Mouse (Mus musculus): ENCODE measurements around the gene Gtf2e1. TPM values are rescaled to one million over a fixed set of nuclear protein-coding genes. Genes with fewer than 3 reads are reported as not detected.

The Gtf2e1 gene
- total RNA-seq, 2 experiments from 2014 or later, result 6.6 to 7.5 TPM

- no peak for DNase-seq
- intact Hi-C loops (cut with DNase I; ENCODE audit: low total_unique reads), result no loop called here
Observed at GRCm38 (mm10) chr16:37552824-37553223, 13.2 kb upstream of the Gtf2e1 start.

GRCm38 (mm10) chr16:37550981-37551380, 11.4 kb upstream of the Gtf2e1 start:
- intact Hi-C loops (cut with DNase I; ENCODE audit: low total_unique reads), result no loop called here
- DNase-seq, result no peak

GRCm38 (mm10) chr16:37550266-37550665, 10.7 kb upstream of the Gtf2e1 start:
- DNase-seq, result no peak
- intact Hi-C loops (cut with DNase I; ENCODE audit: low total_unique reads), result no loop called here

- DNase-seq, result no peak
- intact Hi-C loops (cut with DNase I; ENCODE audit: low total_unique reads), result no loop called here
Observed at GRCm38 (mm10) chr16:37546312-37546711, 6.7 kb upstream of the Gtf2e1 start.

- intact Hi-C loops (cut with DNase I; ENCODE audit: low total_unique reads), result no loop called here
- peak; percentile 5 for DNase-seq
Observed at GRCm38 (mm10) chr16:37540776-37541175, 1.2 kb upstream of the Gtf2e1 start.

GRCm38 (mm10) chr16:37539240-37539610, 364 bp downstream of the Gtf2e1 start:
- DNase-seq, result no peak
- intact Hi-C loops (cut with DNase I; ENCODE audit: low total_unique reads), result no loop called here

GRCm38 (mm10) chr16:37533369-37534068, 6.1 kb downstream of the Gtf2e1 start:
- no peak for DNase-seq
- intact Hi-C loops (cut with DNase I; ENCODE audit: low total_unique reads), result no loop called here

- no peak for DNase-seq
- intact Hi-C loops (cut with DNase I; ENCODE audit: low total_unique reads), result no loop called here
Observed at GRCm38 (mm10) chr16:37532046-37532445, 7.5 kb downstream of the Gtf2e1 start.

GRCm38 (mm10) chr16:37530170-37530569, 9.4 kb downstream of the Gtf2e1 start:
- intact Hi-C loops (cut with DNase I; ENCODE audit: low total_unique reads), result no loop called here
- DNase-seq, result no peak

GRCm38 (mm10) chr16:37526688-37527223, 12.8 kb downstream of the Gtf2e1 start:
- intact Hi-C loops (cut with DNase I; ENCODE audit: low total_unique reads), result no loop called here
- DNase-seq, result no peak

- DNase-seq, result no peak
- intact Hi-C loops (cut with DNase I; ENCODE audit: low total_unique reads), result no loop called here
Observed at GRCm38 (mm10) chr16:37525121-37525520, 14.5 kb downstream of the Gtf2e1 start.

- no peak for DNase-seq
- intact Hi-C loops (cut with DNase I; ENCODE audit: low total_unique reads), result no loop called here
Observed at GRCm38 (mm10) chr16:37522100-37522697, 17.4 kb downstream of the Gtf2e1 start.

GRCm38 (mm10) chr16:37520190-37521040, 19.2 kb downstream of the Gtf2e1 start:
- DNase-seq, result no peak
- intact Hi-C loops (cut with DNase I; ENCODE audit: low total_unique reads), result no loop called here

GRCm38 (mm10) chr16:37519721-37520120, 19.9 kb downstream of the Gtf2e1 start:
- intact Hi-C loops (cut with DNase I; ENCODE audit: low total_unique reads), result no loop called here
- no peak for DNase-seq

GRCm38 (mm10) chr16:37518662-37519061, 20.9 kb downstream of the Gtf2e1 start:
- no peak for DNase-seq
- intact Hi-C loops (cut with DNase I; ENCODE audit: low total_unique reads), result no loop called here

- intact Hi-C loops (cut with DNase I; ENCODE audit: low total_unique reads), result no loop called here
- DNase-seq, result no peak
Observed at GRCm38 (mm10) chr16:37517596-37518211, 21.9 kb downstream of the Gtf2e1 start.

GRCm38 (mm10) chr16:37516376-37516993, 23.1 kb downstream of the Gtf2e1 start:
- intact Hi-C loops (cut with DNase I; ENCODE audit: low total_unique reads), result no loop called here
- no peak for DNase-seq

GRCm38 (mm10) chr16:37514644-37515043, 24.9 kb downstream of the Gtf2e1 start:
- intact Hi-C loops (cut with DNase I; ENCODE audit: low total_unique reads), result no loop called here

GRCm38 (mm10) chr16:37511489-37511888, 28.1 kb downstream of the Gtf2e1 start:
- DNase-seq, result no peak
- intact Hi-C loops (cut with DNase I; ENCODE audit: low total_unique reads), result no loop called here

More at GRCm38 (mm10) chr16:37514644-37515043, 24.9 kb downstream of the Gtf2e1 start:
- no peak for DNase-seq
